In genomic region chr2:113574411-113574810, GRCm38 (mm10) we compare ENCODE assay signal across 23 mouse cellular contexts.
"Had no signal": no experiment of that assay in that cellular context is flagged by ENCODE, and none has a peak within 500 bp of the region (broad histone marks: within the 10 kb centered on the region; RNA-seq: fewer than 3 reads in every experiment).

No protein-coding gene starts in this region.

- H3K4me1 ChIP-seq: intestine, embryonic 15.5 days; kidney, embryonic 15.5 days; liver, embryonic 12.5 days; liver, embryonic 15.5 days; lung, embryonic 15.5 days; megakaryocyte, embryonic 14.5 days; midbrain, embryonic 12.5 days; stomach, embryonic 15.5 days had no signal

- H3K36me3 ChIP-seq: intestine, embryonic 15.5 days; kidney, embryonic 15.5 days; limb, embryonic 13.5 days; liver, embryonic 12.5 days; liver, embryonic 15.5 days; lung, embryonic 15.5 days; midbrain, embryonic 12.5 days; stomach, embryonic 15.5 days had no signal

- H3K9me3 ChIP-seq: intestine, embryonic 15.5 days; kidney, embryonic 15.5 days; limb, embryonic 13.5 days; liver, embryonic 12.5 days; liver, embryonic 15.5 days; midbrain, embryonic 12.5 days; stomach, embryonic 15.5 days had no signal

- H3K4me3 ChIP-seq: intestine, embryonic 15.5 days; kidney, embryonic 15.5 days; limb, embryonic 13.5 days; liver, embryonic 12.5 days; liver, embryonic 15.5 days; lung, embryonic 15.5 days; megakaryocyte, embryonic 14.5 days; midbrain, embryonic 12.5 days; stomach, embryonic 15.5 days had no signal

- H3K27ac ChIP-seq: intestine, embryonic 15.5 days; kidney, embryonic 15.5 days; limb, embryonic 13.5 days; liver, embryonic 12.5 days; liver, embryonic 15.5 days; lung, embryonic 15.5 days; midbrain, embryonic 12.5 days; stomach, embryonic 15.5 days had no signal

- H3K27me3 ChIP-seq: intestine, embryonic 15.5 days; kidney, embryonic 15.5 days; liver, embryonic 12.5 days; liver, embryonic 15.5 days; lung, embryonic 15.5 days; megakaryocyte, embryonic 14.5 days; midbrain, embryonic 12.5 days; stomach, embryonic 15.5 days had no signal

- DNase-seq: kidney, adult 11 months; kidney, adult 8-10 months; kidney, postnatal 14 days; kidney, postnatal 4 days; left cerebral cortex, postnatal 4 days; liver; lung, adult 18-20 months; lung, postnatal 10 days; lung, postnatal 36 days; right cerebral cortex, adult 18-20 months; right cerebral cortex, postnatal 14 days; right cerebral cortex, postnatal 4 days; thymus, postnatal 25 days had no signal

- ATAC-seq: intestine, embryonic 15.5 days; liver, embryonic 12.5 days; midbrain, embryonic 16.5 days had no signal

- H3K4me2 ChIP-seq: intestine, embryonic 15.5 days; kidney, embryonic 15.5 days; limb, embryonic 13.5 days; liver, embryonic 12.5 days; liver, embryonic 15.5 days; lung, embryonic 15.5 days; midbrain, embryonic 12.5 days; stomach, embryonic 15.5 days had no signal

- H3K9ac ChIP-seq: intestine, embryonic 15.5 days; kidney, embryonic 15.5 days; limb, embryonic 13.5 days; liver, embryonic 12.5 days; liver, embryonic 15.5 days; lung, embryonic 15.5 days; midbrain, embryonic 12.5 days; stomach, embryonic 15.5 days had no signal
